Mouse (Mus musculus) embryonic facial prominence, embryonic 13.5 days (tissue): ENCODE results near the gene Pglyrp1. TPM values are rescaled to one million over a fixed set of nuclear protein-coding genes. Genes with fewer than 3 reads are reported as not detected.

Source experiments
- polyA plus RNA-seq: library from polyadenylated mRNA; unstranded; fragments of >200 nt; fragmentation: Nextera tagmentation; extraction: Ambion mirVana; gene quantifications from 2 replicates; pipeline ENCODE4 v1.2.1, GENCODE M21; 2015

Gene Pglyrp1
- polyA plus RNA-seq, 1 experiment from 2014 or later, result 0.76 TPM

Other genes starting within 250 kb of the Pglyrp1 start
- not detected in 2 replicates for gene Psg21, start 214.6 kb upstream of the Pglyrp1 start, polyA plus RNA-seq
- gene Psg20, start 185.1 kb upstream of the Pglyrp1 start, polyA plus RNA-seq, result not detected in 2 replicates
- gene Psg22, start 153.2 kb upstream of the Pglyrp1 start, polyA plus RNA-seq, result not detected in 2 replicates
- gene Psg19, start 72.8 kb upstream of the Pglyrp1 start, polyA plus RNA-seq, result not detected in 2 replicates
- not detected in 2 replicates for gene Psg17, start 49.7 kb upstream of the Pglyrp1 start, polyA plus RNA-seq
- gene Mill2, start 31.4 kb upstream of the Pglyrp1 start, polyA plus RNA-seq, result 0.38 and 0.39 TPM in 2 replicates
- gene Ccdc61, start 39.1 kb downstream of the Pglyrp1 start, polyA plus RNA-seq, result 26.3 and 35.6 TPM in 2 replicates
- gene Nova2, start 54.6 kb downstream of the Pglyrp1 start, polyA plus RNA-seq, result 0.62 and 0.65 TPM in 2 replicates
- not detected in 2 replicates for gene Nanos2, start 116.1 kb downstream of the Pglyrp1 start, polyA plus RNA-seq
- 6.0 and 6.7 TPM in 2 replicates for gene Mypop, start 119.9 kb downstream of the Pglyrp1 start, polyA plus RNA-seq
- 30.1 and 33.2 TPM in 2 replicates for gene Irf2bp1, start 132.7 kb downstream of the Pglyrp1 start, polyA plus RNA-seq
- 0.62 and 1.8 TPM in 2 replicates for gene Foxa3, start 152.2 kb downstream of the Pglyrp1 start, polyA plus RNA-seq
- gene Sympk, start 153.0 kb downstream of the Pglyrp1 start, polyA plus RNA-seq, result 36.0 and 43.2 TPM in 2 replicates
- not detected in 2 replicates for gene Rsph6a, start 183.4 kb downstream of the Pglyrp1 start, polyA plus RNA-seq
- 16.4 and 17.6 TPM in 2 replicates for gene Dmwd, start 204.9 kb downstream of the Pglyrp1 start, polyA plus RNA-seq
- gene Dmpk, start 212.5 kb downstream of the Pglyrp1 start, polyA plus RNA-seq, result 13.1 and 16.8 TPM in 2 replicates
- 14.7 and 15.3 TPM in 2 replicates for gene Six5, start 223.3 kb downstream of the Pglyrp1 start, polyA plus RNA-seq
- gene Gm4969, start 247.0 kb downstream of the Pglyrp1 start, polyA plus RNA-seq, result 3.5 and 4.4 TPM in 2 replicates
- gene Fbxo46, start 248.5 kb downstream of the Pglyrp1 start, polyA plus RNA-seq, result 15.3 and 16.6 TPM in 2 replicates